Mouse (Mus musculus) sigmoid colon, adult 10 weeks (tissue): ENCODE measurements around the gene Cecr2. TPM values are rescaled to one million over a fixed set of nuclear protein-coding genes. Genes with fewer than 3 reads are reported as not detected.

Source experiments
- polyA plus RNA-seq: library from polyadenylated mRNA; stranded (reverse); fragments of 350-450 nt; fragmentation: Illumina TruSeq; extraction: RNeasy Lipid Tissue Mini Kit (QIAGEN cat#74804); gene quantifications from one replicate; pipeline ENCODE4 v1.2.3, GENCODE M21; 2014; ENCODE audit warnings: low read depth, low replicate concordance

Gene Cecr2
- polyA plus RNA-seq: 0.28 TPM

GRCm38 (mm10) chr6:120665816-120666760, at the start of gene Cecr2:
TSS of gene Cecr2 (plus strand) at chr6:120666369.

GRCm38 (mm10) chr6:120773149-120773628, 107.0 kb downstream of the Cecr2 start, which contains the start of gene Slc25a18:
TSS of gene Slc25a18 (plus strand) at chr6:120773578.

Other genes starting within 250 kb of the Cecr2 start
- gene Il17ra, start 203.1 kb upstream of the Cecr2 start, polyA plus RNA-seq: 4.0 TPM
- gene Tmem121b, start 172.6 kb upstream of the Cecr2 start, polyA plus RNA-seq: not detected
- gene Hdhd5, start 135.1 kb upstream of the Cecr2 start, polyA plus RNA-seq: 9.1 TPM
- gene Slc25a18, start 107.2 kb downstream of the Cecr2 start, polyA plus RNA-seq: not detected
- gene Atp6v1e1, start 156.4 kb downstream of the Cecr2 start, polyA plus RNA-seq: 397 TPM
- gene Bcl2l13, start 169.8 kb downstream of the Cecr2 start, polyA plus RNA-seq: 12.1 TPM